Mouse (Mus musculus): ENCODE data around the gene Lrp5.

- no peak for TF ChIP-seq CTCF (IDR thresholded peaks at IDR 0.05; ENCODE audit: low read depth, low read length)
- no peak for TF ChIP-seq POLR2A (IDR thresholded peaks at IDR 0.05; ENCODE audit: borderline replicate concordance, low read depth, low read length)
These were observed 21.2 kb upstream of the Lrp5 start for GRCm38 (mm10) chr19:3707553-3707952.
